Mouse (Mus musculus) embryonic facial prominence, embryonic 14.5 days (tissue): ENCODE data around the gene Cacna1c. TPM values are rescaled to one million over a fixed set of nuclear protein-coding genes. Genes with fewer than 3 reads are reported as not detected.

ENCODE experiments used
- ATAC-seq: fragments of 200-750 bp; cut with Nextera tagmentation; 2 replicates; pipeline ENCODE4 v1.8.0; 2017; ENCODE audit warnings: low read depth, moderate number of reproducible peaks, moderate TSS enrichment
- DNase-seq: peaks from one replicate; pipeline ENCODE4 v3.0.0-alpha.2; 2015; ENCODE audit warnings: low spot score
- H3K27ac ChIP-seq: fragments of 300-500 bp; sonication (generic); replicated peaks from 2 replicates; pipeline ENCODE4 v1.5.1; 2014; ENCODE audit warnings: low read depth, mild to moderate bottlenecking, low read length, moderate library complexity
- H3K27me3 ChIP-seq: fragments of 300-500 bp; sonication (generic); replicated peaks from 2 replicates; pipeline ENCODE4 v1.6.1; 2014; ENCODE audit warnings: low read length; ENCODE audit not compliant: control insufficient read depth, insufficient read depth
- H3K36me3 ChIP-seq: fragments of 300-500 bp; sonication (generic); 2 replicates; pipeline ENCODE4 v1.6.1; 2014; ENCODE audit warnings: low read length, mixed read lengths; ENCODE audit not compliant: control insufficient read depth, insufficient read depth
- H3K4me1 ChIP-seq: fragments of 300-500 bp; sonication (generic); 2 replicates; pipeline ENCODE4 v1.6.1; 2014; ENCODE audit warnings: antibody characterized with exemption, low read length; ENCODE audit not compliant: control insufficient read depth, insufficient read depth
- H3K4me2 ChIP-seq: fragments of 300-500 bp; sonication (generic); 2 replicates; pipeline ENCODE4 v1.6.1; 2014; ENCODE audit warnings: low read depth, mild to moderate bottlenecking, low read length, moderate library complexity, mixed read lengths
- H3K4me3 ChIP-seq: fragments of 300-500 bp; sonication (generic); 2 replicates; pipeline ENCODE4 v1.5.1; 2014; ENCODE audit warnings: low read depth, mild to moderate bottlenecking, low read length
- H3K9ac ChIP-seq: fragments of 300-500 bp; sonication (generic); 2 replicates; pipeline ENCODE4 v1.6.1; 2014; ENCODE audit warnings: low read depth, mild to moderate bottlenecking, low read length, moderate library complexity, mixed read lengths
- H3K9me3 ChIP-seq: fragments of 300-500 bp; sonication (generic); 2 replicates; pipeline ENCODE4 v1.6.1; 2016; ENCODE audit warnings: low read length; ENCODE audit not compliant: control insufficient read depth
- WGBS: fragments of 180-500 bp; shearing (Covaris S2); extraction: QIAGEN DNeasy Blood & Tissue Kit; methylation state at CpG from one replicate; pipeline ENCODE4 v1.1.7; 2014; 5-methylcytosine and 5-hydroxymethylcytosine counted together
- polyA plus RNA-seq: library from polyadenylated mRNA; unstranded; fragments of >200 nt; fragmentation: Nextera tagmentation; extraction: Ambion mirVana; gene quantifications from 2 replicates; pipeline ENCODE4 v1.2.1, GENCODE M21; 2014

Cacna1c gene
- polyA plus RNA-seq, 1 experiment from 2014 or later = 4.8 TPM

DNA sequence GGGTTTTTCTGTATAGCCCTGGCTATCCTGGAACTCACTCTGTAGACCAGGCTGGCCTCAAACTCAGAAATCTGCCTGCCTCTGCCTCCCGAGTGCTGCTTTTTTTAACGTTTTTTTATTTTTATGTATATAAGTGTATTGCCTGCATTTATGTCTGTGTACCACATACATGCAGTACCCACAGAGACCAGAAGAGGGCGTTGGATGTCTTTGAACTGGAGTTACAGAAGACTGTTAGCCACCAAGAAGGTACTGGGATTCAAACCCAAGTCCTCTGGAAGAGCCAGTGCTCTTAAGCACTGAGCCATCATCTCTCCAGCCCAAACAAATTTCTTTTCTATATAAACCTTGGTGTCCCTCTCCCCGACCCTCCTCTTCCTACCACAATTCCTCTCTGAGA lies 77.8 kb downstream of the Cacna1c start:
- Histone ChIP-seq H3K9ac (no peak overlapping the region), H3K4me2 (no peak overlapping the region), H3K27me3 (no peaks in the 10 kb centered on the region), H3K9me3 (no peaks in the 10 kb centered on the region), H3K4me1 (no peaks in the 10 kb centered on the region), H3K36me3 (no peaks in the 10 kb centered on the region), H3K4me3 (no peak overlapping the region), H3K27ac (no peak overlapping the region)
- 69% methylated on average over 4 of the region's 4 CpGs for WGBS
- ATAC-seq (no peak), DNase-seq (no peak)

DNA sequence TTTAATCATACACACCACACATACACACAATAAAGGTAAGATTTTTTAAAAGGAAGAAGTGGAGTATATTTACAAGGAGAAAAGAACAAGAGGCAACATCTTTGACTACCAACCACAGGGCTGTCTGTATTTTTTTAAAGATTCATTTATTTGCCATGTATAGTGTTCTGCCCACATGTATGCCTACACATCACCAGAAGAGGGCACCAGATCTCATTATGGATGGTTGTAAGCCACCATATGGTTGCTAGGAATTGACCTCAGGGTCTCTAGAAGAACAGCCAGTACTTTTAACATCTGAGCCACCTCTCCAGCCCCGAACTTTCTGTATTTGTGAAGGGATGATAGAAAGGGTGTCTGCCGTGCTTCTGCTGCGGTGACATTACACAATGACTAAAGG lies 79.9 kb downstream of the Cacna1c start:
- Histone ChIP-seq H3K27ac (no peak overlapping the region), H3K4me3 (no peak overlapping the region), H3K9me3 (no peaks in the 10 kb centered on the region), H3K9ac (no peak overlapping the region), H3K36me3 (no peaks in the 10 kb centered on the region), H3K4me1 (no peaks in the 10 kb centered on the region; the same call in 1 of the 2 replicates), H3K27me3 (no peaks in the 10 kb centered on the region), H3K4me2 (no peak overlapping the region)
- DNase-seq (no peak), ATAC-seq (no peak)
- 89% methylated on average over 3 of the region's 3 CpGs for WGBS

DNA sequence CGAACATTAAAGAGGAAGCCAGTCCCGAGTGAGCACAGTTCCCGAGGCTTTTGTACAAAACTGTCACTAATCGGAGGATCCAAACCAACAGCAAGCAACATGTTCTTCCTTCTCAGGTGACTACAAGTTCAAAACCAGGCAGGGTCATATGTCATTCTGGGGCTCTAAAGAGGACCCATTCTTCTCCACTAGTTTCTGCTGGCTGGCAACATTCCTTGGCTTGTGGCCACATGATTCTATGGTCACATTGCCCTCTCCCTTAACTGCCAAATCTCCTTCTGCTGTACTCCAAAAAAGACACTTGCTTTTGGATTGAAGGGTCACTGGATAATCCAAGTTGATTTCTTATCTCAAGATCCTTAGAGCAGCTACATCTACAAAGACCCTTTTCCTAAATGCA lies 82.9 kb downstream of the Cacna1c start:
- no peak overlapping the region for H3K4me2 ChIP-seq
- H3K9me3 ChIP-seq = no peaks in the 10 kb centered on the region
- H3K36me3 ChIP-seq = no peaks in the 10 kb centered on the region
- H3K27ac ChIP-seq = no peak overlapping the region
- no peaks in the 10 kb centered on the region for H3K27me3 ChIP-seq
- ATAC-seq (no peak), DNase-seq (no peak)
- H3K9ac ChIP-seq = no peak overlapping the region
- H3K4me1 ChIP-seq = no peaks in the 10 kb centered on the region; the same call in 1 of the 2 replicates
- H3K4me3 ChIP-seq = no peak overlapping the region
- WGBS = 75% methylated on average over 4 of the region's 4 CpGs

DNA sequence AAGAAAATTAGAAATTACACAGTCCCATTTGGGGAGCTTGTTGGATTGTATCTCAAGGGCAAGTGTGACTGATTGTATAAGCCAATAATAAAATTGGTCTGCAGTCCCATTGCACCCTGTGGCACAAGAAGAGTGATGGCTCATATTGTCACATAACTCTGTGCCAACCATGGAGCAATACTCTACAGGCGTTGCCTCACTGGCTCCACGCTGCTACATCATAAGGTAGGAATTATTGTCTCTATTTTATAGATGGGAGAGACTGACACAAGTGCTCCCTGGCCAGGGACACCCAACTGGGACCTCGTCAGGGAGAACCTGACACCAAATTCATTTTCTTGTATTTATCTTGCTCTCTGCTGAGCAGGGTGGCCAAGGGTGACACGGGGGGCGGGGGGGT lies 85.8 kb downstream of the Cacna1c start:
- Histone ChIP-seq H3K4me3 (no peak overlapping the region), H3K36me3 (no peaks in the 10 kb centered on the region), H3K27ac (no peak overlapping the region), H3K9ac (no peak overlapping the region), H3K9me3 (no peaks in the 10 kb centered on the region), H3K4me1 (peaks cover 12% of the 10 kb centered on the region), H3K4me2 (no peak overlapping the region), H3K27me3 (peaks cover 13% of the 10 kb centered on the region; the same call in 1 of the 2 replicates)
- ATAC-seq = no peak
- no peak for DNase-seq
- WGBS = 82% methylated on average over 5 of the region's 5 CpGs

DNA sequence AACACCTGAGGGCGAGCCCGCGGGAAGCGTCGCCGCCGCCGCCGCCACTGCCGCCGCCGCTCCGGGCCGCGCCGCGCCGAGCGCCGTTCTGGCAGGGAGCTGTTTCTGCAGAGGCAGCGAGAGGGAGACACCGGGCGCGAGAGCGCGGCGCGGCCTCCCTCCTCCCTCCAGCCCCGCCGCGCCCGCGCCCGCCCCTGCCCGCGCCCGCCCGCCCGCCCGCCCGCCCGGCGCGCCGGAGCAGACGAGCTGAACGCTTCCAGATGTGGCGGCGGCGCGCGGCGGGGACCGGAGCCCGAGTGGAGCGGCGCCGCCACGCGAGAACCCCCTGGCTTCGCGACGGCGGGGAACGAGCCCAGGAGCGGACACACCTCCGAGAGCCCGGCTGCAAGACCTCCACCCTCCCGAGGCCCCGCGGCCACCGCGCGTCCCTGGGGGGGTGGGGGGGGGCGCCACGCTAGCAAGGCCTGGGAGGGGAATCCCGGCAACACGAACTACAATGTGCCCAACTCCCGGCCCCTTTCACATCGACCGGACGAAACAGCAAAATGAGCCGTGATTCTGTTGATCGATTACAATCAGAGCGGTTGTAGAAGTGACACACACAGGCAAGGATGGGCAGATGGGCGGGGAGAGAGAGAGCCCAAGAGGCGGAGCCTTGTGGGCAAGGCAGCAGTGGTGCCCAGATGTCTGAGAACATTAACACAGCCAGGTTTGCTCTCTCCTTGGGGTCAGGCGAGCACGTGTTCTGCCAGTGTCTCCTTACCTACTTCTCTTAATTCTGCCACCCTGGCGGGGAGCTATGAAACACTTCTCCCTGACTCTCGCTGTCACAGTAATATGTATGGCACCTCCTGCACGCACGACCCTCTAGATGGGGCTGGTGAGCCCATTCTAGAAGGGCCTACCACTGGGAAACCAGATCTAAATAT lies 87.5 kb downstream of the Cacna1c start:
- peak; percentile 82 for ATAC-seq
- Histone ChIP-seq H3K4me2 (peak overlapping the region; percentile 91), H3K4me1 (peaks cover 12% of the 10 kb centered on the region), H3K27ac (peak overlapping the region; percentile 95), H3K4me3 (peak overlapping the region; percentile 57), H3K36me3 (no peaks in the 10 kb centered on the region), H3K27me3 (peaks cover 13% of the 10 kb centered on the region; the same call in 1 of the 2 replicates), H3K9ac (peak overlapping the region; percentile 85), H3K9me3 (no peaks in the 10 kb centered on the region)
- 1% methylated on average over 20 of the region's 93 CpGs for WGBS
- DNase-seq = peak; percentile 82

DNA sequence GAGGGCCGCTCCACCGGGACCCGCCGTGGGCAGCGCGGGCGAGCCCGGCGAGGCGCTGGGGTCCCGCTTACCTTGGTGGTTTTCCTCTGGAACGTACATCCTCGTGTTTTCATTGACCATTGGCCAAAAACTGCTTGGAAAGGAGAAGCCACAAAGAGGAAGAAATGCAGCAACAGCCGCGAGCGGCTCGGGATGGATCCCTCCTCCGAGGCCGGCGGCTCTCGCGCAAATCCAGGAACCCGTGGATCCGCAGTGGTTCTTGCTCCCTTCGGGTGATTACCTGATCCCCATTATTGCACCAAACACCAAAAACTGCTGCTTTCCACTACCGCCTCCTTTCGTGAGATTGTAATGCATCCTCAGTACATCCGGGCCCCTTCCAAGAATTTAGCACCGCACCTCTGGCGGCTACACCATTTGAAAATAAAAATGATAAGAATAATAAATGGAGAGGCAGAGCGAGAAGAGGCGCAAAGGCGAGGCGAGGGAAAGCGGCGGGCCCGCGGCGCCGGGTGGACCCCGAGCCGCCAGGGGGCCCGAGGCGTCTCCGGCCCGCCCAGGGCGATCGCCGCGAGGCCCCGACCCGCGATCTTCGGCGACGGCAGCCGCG lies 88.3 kb downstream of the Cacna1c start:
- WGBS = under 1% methylated on average over 28 of the region's 58 CpGs
- DNase-seq = peak; percentile 56

DNA sequence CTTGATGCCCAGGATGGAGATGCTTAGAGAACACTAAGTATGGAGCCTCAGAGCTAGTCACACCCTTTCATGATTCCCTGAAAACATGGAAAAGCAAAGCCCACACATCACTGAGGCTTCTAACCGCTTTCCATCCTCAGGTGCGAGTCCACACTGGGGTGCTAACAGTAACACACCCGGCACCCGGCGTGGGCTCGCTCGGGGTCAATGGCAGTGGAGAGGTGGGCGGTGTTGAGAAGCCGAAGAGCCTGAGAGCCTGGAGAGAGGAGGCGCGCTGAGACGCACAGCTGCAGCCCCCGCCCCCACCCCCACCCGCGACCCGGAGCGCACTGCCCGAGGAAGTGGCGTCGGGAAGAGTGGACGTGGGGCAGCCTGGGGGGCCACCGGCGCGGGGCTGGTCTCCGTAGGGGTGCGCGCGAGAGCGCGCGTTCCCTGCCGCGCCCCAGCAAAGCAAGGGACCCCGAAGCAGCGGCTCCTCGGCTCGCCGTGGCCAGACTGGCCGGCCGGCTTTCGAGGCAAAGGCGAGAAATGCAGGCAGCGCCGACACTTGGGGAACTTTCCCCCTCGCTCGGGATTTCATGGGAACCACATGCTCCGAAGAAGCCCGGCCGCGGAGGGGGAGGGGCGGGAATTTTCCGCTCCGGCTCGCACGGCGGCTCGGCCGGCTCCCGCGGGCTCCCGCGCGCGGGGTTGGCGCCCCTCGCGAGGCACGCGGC lies 88.9 kb downstream of the Cacna1c start:
- Histone ChIP-seq H3K4me2 (peak overlapping the region; percentile 91), H3K9ac (peak overlapping the region; percentile 85), H3K36me3 (no peaks in the 10 kb centered on the region), H3K4me1 (peaks cover 12% of the 10 kb centered on the region), H3K27ac (peak overlapping the region; percentile 95), H3K27me3 (peaks cover 13% of the 10 kb centered on the region; the same call in 1 of the 2 replicates), H3K9me3 (no peaks in the 10 kb centered on the region), H3K4me3 (peak overlapping the region; percentile 57)
- peak; percentile 12; the same call in 1 of the 2 replicates for ATAC-seq
- WGBS = 1% methylated on average over 23 of the region's 69 CpGs
- DNase-seq = peak; percentile 64

More for the DNA sequence above, 88.3 kb downstream of the Cacna1c start:
- Histone ChIP-seq H3K9me3 (no peaks in the 10 kb centered on the region), H3K4me1 (peaks cover 12% of the 10 kb centered on the region), H3K4me2 (peak overlapping the region; percentile 91), H3K27ac (peak overlapping the region; percentile 95), H3K4me3 (peak overlapping the region; percentile 57), H3K36me3 (no peaks in the 10 kb centered on the region), H3K27me3 (peaks cover 13% of the 10 kb centered on the region; the same call in 1 of the 2 replicates), H3K9ac (peak overlapping the region; percentile 85)
- ATAC-seq = peak; percentile 3; the same call in 1 of the 2 replicates

DNA sequence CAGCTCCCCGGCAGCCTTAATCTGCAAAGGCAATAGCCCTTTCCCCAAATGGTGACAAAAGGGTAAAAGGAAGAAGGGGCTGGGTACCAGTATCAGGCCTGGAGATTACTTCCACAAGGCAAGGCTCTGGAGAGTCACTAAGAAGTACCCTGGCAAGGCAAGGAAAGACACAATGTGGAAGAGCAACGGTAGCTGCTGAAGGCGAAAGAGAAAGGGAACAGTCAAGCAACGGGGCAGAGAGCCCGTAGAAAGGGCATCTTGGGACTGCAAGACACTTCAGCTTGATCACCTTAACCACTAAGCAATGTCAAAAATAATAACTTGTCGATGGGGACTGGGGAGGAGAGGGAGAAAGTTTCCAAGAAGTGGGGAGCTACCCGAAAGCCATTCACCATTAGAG lies 89.5 kb downstream of the Cacna1c start:
- WGBS = 19% methylated on average over 7 of the region's 7 CpGs
- Histone ChIP-seq H3K4me3 (peak overlapping the region; percentile 57), H3K27ac (no peak overlapping the region), H3K9ac (peak overlapping the region; percentile 85), H3K9me3 (no peaks in the 10 kb centered on the region), H3K4me1 (peaks cover 12% of the 10 kb centered on the region), H3K27me3 (peaks cover 13% of the 10 kb centered on the region; the same call in 1 of the 2 replicates), H3K4me2 (peak overlapping the region; percentile 91), H3K36me3 (no peaks in the 10 kb centered on the region)
- DNase-seq (no peak), ATAC-seq (no peak)
